Comparison of ENCODE assay signal across 31 mouse cellular contexts in genomic region chr2:155852536-155852935, GRCm38 (mm10). TPM values are rescaled to one million over a fixed set of nuclear protein-coding genes. Genes with fewer than 3 reads are reported as not detected.
"Had no signal": no experiment of that assay in that cellular context is flagged by ENCODE, and none has a peak within 500 bp of the region (broad histone marks: within the 10 kb centered on the region; RNA-seq: fewer than 3 reads in every experiment).

No protein-coding gene starts in this region.

- H3K9ac ChIP-seq: embryonic facial prominence, embryonic 12.5 days; embryonic facial prominence, embryonic 13.5 days; embryonic facial prominence, embryonic 15.5 days; forebrain, embryonic 12.5 days; forebrain, embryonic 13.5 days; forebrain, embryonic 15.5 days; forebrain, postnatal 0 days had no signal

- H3K27me3 ChIP-seq: embryonic facial prominence, embryonic 12.5 days; embryonic facial prominence, embryonic 13.5 days; embryonic facial prominence, embryonic 15.5 days; forebrain, embryonic 12.5 days; forebrain, embryonic 13.5 days; forebrain, embryonic 15.5 days had no signal

- H3K27ac ChIP-seq: embryonic facial prominence, embryonic 10.5 days; embryonic facial prominence, embryonic 12.5 days; embryonic facial prominence, embryonic 13.5 days; embryonic facial prominence, embryonic 15.5 days; forebrain, embryonic 10.5 days; forebrain, embryonic 12.5 days; forebrain, embryonic 13.5 days; forebrain, embryonic 15.5 days; gastrocnemius, adult 2 months had no signal

- H3K9me3 ChIP-seq: embryonic facial prominence, embryonic 10.5 days; embryonic facial prominence, embryonic 12.5 days; embryonic facial prominence, embryonic 13.5 days; embryonic facial prominence, embryonic 15.5 days; forebrain, embryonic 10.5 days; forebrain, embryonic 12.5 days; forebrain, embryonic 13.5 days; forebrain, embryonic 15.5 days had no signal

- H3K4me3 ChIP-seq: embryonic facial prominence, embryonic 10.5 days; embryonic facial prominence, embryonic 12.5 days; embryonic facial prominence, embryonic 13.5 days; embryonic facial prominence, embryonic 15.5 days; erythroblast, embryonic 14.5 days; forebrain, embryonic 10.5 days; forebrain, embryonic 12.5 days; forebrain, embryonic 13.5 days; forebrain, embryonic 15.5 days; gastrocnemius, adult 2 months had no signal

- DNase-seq: cerebellum, adult 18-20 months; cerebellum, adult 2 months; cerebellum, adult 8-10 months; cerebellum, adult 9-10 months; cerebellum, adult 9-11 months; cerebellum, postnatal 10 days; cerebellum, postnatal 14 days; cerebellum, postnatal 25 days; cerebellum, postnatal 36 days; embryo, embryonic 11 days; forebrain, postnatal 0 days; gastrocnemius, adult 2 months; gastrocnemius, postnatal 10 days; gastrocnemius, postnatal 14 days; gastrocnemius, postnatal 25 days; gastrocnemius, postnatal 36 days; heart, adult 11 months had no signal

- H3K4me1 ChIP-seq: embryonic facial prominence, embryonic 10.5 days; embryonic facial prominence, embryonic 12.5 days; embryonic facial prominence, embryonic 13.5 days; embryonic facial prominence, embryonic 15.5 days; forebrain, embryonic 10.5 days; forebrain, embryonic 12.5 days; forebrain, embryonic 13.5 days; forebrain, embryonic 15.5 days had no signal

- H3K4me2 ChIP-seq: embryonic facial prominence, embryonic 12.5 days; embryonic facial prominence, embryonic 13.5 days; embryonic facial prominence, embryonic 15.5 days; forebrain, embryonic 12.5 days; forebrain, embryonic 13.5 days; forebrain, embryonic 15.5 days had no signal

- ATAC-seq: forebrain, embryonic 13.5 days; forebrain, embryonic 14.5 days; forebrain, embryonic 15.5 days; forebrain, embryonic 16.5 days; forebrain, postnatal 0 days had no signal

RNA-seq across cellular contexts. Expression of gene Fam83c, which starts 17.9 kb away (rescaled TPM):
- polyA plus RNA-seq: cerebellum, adult 2 months; cortical plate, adult 2 months; erythroblast, embryonic 14.5 days; frontal cortex, adult 2 months; gonadal fat pad, adult 2 months had no signal
